Mouse (Mus musculus) liver, adult 2 months (tissue): ENCODE measurements at regions not wholly inside any gene's neighbourhood (a gene's known extent, or its start where the extent isn't known, plus 50 kb on each side); places are given as distances from the start of the nearest gene placed in this dataset.

ENCODE experiments used
- CTCF ChIP-seq: fragments of 200-500 bp; IDR thresholded peaks from 2 replicates; pipeline ENCODE4 v1.5.1; 2011; ENCODE audit warnings: low read depth, low read length, control low read depth
- POLR2A ChIP-seq: fragments of 200-500 bp; IDR thresholded peaks from 2 replicates; pipeline ENCODE4 v1.6.1; 2011; ENCODE audit warnings: low read length, control low read depth; ENCODE audit not compliant: insufficient read depth; ENCODE audit errors: extremely low read depth

DNA sequence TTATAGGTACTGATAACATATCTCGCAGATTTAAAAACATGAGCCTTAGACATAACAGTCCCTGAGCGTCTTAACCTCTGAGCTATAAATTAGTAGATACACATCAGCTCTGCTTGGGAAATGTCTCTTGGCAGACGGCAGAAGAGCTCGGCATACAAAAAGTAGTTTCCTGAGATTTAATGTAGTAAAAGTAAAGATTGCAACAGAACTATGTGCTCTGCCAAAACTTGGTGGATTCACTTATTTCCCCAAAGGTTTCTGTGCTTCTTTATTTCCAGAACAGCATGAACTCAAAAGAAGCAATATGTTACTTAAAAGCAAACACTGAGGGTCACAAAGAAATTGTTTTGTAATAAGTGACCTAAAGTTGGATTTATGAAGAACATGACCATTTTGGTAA, 177.3 kb downstream of the Atp6ap1l start:
- TF ChIP-seq CTCF = no peak
- TF ChIP-seq POLR2A = no peak
